ENCODE assay signal across 8 mouse cellular contexts in the genomic region with DNA sequence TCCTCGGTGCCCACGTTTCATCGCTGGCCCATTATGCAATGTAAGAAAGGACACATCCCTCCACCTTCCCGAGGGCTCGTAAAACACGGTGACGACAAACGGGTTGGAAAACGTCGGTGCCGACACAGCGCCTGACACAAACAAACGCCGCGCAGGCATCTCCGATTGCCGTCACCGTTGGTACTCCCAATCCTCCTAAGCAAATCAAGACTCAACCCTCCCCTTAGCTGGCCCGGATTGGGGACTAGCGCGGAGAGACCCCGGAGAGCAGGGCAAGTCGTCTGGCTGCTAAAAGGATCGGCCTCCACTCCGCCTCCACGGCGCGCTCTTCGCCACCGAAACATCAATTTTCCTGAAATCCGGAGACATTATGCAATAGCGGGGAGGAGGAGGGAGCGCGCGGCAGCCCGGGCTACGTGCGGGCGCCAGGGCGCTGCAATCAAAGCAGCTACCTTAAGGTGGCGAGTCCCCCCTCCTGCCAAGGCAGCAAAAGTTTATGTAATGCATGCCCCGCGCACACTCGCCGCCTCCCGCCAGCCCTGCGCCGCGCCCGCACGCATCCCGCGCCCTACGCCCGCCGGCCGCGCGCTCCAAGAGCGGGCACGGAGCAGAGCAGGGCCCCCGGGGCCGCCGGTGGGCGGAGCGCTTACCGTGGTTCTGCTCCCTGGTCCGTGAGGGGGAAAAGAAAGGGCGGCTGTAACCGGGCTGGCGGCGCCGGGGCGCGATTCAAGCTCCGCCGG. TPM values are rescaled to one million over a fixed set of nuclear protein-coding genes. Genes with fewer than 3 reads are reported as not detected.
A peak's percentile ranks its signal among the peaks of the same experiment; 100 is the strongest.
DNase-seq lines count a peak whose midpoint lies in the region; ATAC-seq lines count a peak whose summit lies in the region.

No protein-coding gene starts in this region.

- H3K27ac ChIP-seq in limb, embryonic 13.5 days = peak overlapping the region; percentile 91
- peak overlapping the region; percentile 97 for H3K27ac ChIP-seq in midbrain, embryonic 13.5 days
- H3K27ac ChIP-seq in stomach, embryonic 15.5 days = peak overlapping the region; percentile 95

- peaks cover 19% of the 10 kb centered on the region for H3K27me3 ChIP-seq in limb, embryonic 13.5 days
- peaks cover 12% of the 10 kb centered on the region for H3K27me3 ChIP-seq in midbrain, embryonic 13.5 days
- H3K27me3 ChIP-seq in stomach, embryonic 15.5 days (replicated peaks) = no peaks in the 10 kb centered on the region

- H3K4me3 ChIP-seq in limb, embryonic 13.5 days = peak overlapping the region; percentile 88
- peak overlapping the region; percentile 83 for H3K4me3 ChIP-seq in midbrain, embryonic 13.5 days (replicated peaks)
- peak overlapping the region; percentile 94 for H3K4me3 ChIP-seq in stomach, embryonic 15.5 days (replicated peaks)

- H3K4me2 ChIP-seq in limb, embryonic 13.5 days (replicated peaks) = peak overlapping the region; percentile 99
- peak overlapping the region; percentile 98 for H3K4me2 ChIP-seq in midbrain, embryonic 13.5 days (replicated peaks)
- peak overlapping the region; percentile 97 for H3K4me2 ChIP-seq in stomach, embryonic 15.5 days

- peak; percentile 5; the same call in 1 of the 2 replicates for ATAC-seq in granulocyte monocyte progenitor cell, adult 5-6 weeks (replicated peaks; ENCODE audit: poor library complexity, severe bottlenecking)
- ATAC-seq in limb, embryonic 13.5 days (ENCODE audit: low FRiP score, low read depth) = peak; percentile 62
- peak; percentile 87 for ATAC-seq in midbrain, embryonic 13.5 days
- peak; percentile 45 for ATAC-seq in stomach, embryonic 15.5 days (ENCODE audit: insufficient read depth, low FRiP score, low read depth)

- H3K36me3 ChIP-seq in limb, embryonic 13.5 days = no peaks in the 10 kb centered on the region
- H3K36me3 ChIP-seq in midbrain, embryonic 13.5 days = no peaks in the 10 kb centered on the region
- no peaks in the 10 kb centered on the region for H3K36me3 ChIP-seq in stomach, embryonic 15.5 days

- peak overlapping the region; percentile 85 for H3K9ac ChIP-seq in limb, embryonic 13.5 days
- peak overlapping the region; percentile 88 for H3K9ac ChIP-seq in midbrain, embryonic 13.5 days (replicated peaks)
- peak overlapping the region; percentile 94 for H3K9ac ChIP-seq in stomach, embryonic 15.5 days

- WGBS in limb, embryonic 13.5 days = under 1% methylated on average over 61 of the region's 77 CpGs
- under 1% methylated on average over 71 of the region's 77 CpGs for WGBS in midbrain, embryonic 13.5 days
- under 1% methylated on average over 76 of the region's 77 CpGs for WGBS in stomach, embryonic 15.5 days

- no peaks in the 10 kb centered on the region for H3K9me3 ChIP-seq in limb, embryonic 13.5 days
- no peaks in the 10 kb centered on the region for H3K9me3 ChIP-seq in midbrain, embryonic 13.5 days
- no peaks in the 10 kb centered on the region for H3K9me3 ChIP-seq in stomach, embryonic 15.5 days

- DNase-seq in spleen, postnatal 10 days (ENCODE audit: low spot score in 2 of 2) = peak; percentile 43 to 53
- DNase-seq in spleen, adult 12 weeks (ENCODE audit: low spot score) = no peak
- DNase-seq in embryo, embryonic 10.5 days (ENCODE audit: low spot score) = peak; percentile 82
- DNase-seq in kidney, adult 8-10 months = peak; percentile 64 to 72

- peaks cover 41% of the 10 kb centered on the region for H3K4me1 ChIP-seq in limb, embryonic 13.5 days
- peaks cover 42% of the 10 kb centered on the region for H3K4me1 ChIP-seq in midbrain, embryonic 13.5 days (replicated peaks)
- H3K4me1 ChIP-seq in stomach, embryonic 15.5 days = peaks cover 21% of the 10 kb centered on the region

RNA-seq across cellular contexts. Expression of gene Nfil3, which starts 0.5 kb away (rescaled TPM):
- total RNA-seq in granulocyte monocyte progenitor cell, adult 5-6 weeks (2014; fragmentation: Nextera tagmentation) = 3.9 and 8.3 TPM in 2 replicates
- 14.0 and 14.5 TPM in 2 replicates for total RNA-seq in granulocyte monocyte progenitor cell, adult 5-6 weeks (2017)
- 23.4 and 26.9 TPM in 2 replicates for polyA plus RNA-seq in limb, embryonic 13.5 days (2015; fragmentation: Nextera tagmentation; extraction: Ambion mirVana)
- 40.5 and 41.3 TPM in 2 replicates for polyA plus RNA-seq in midbrain, embryonic 13.5 days (2015; fragmentation: Nextera tagmentation; extraction: Ambion mirVana)
- 30.1 and 32.3 TPM in 2 replicates for polyA plus RNA-seq in stomach, embryonic 15.5 days (2015; fragmentation: Nextera tagmentation; extraction: Ambion mirVana)

RNA-seq across cellular contexts. Expression of gene Auh, which starts 50.9 kb away (rescaled TPM):
- total RNA-seq in granulocyte monocyte progenitor cell, adult 5-6 weeks (2014; fragmentation: Nextera tagmentation) = 29.2 and 35.9 TPM in 2 replicates
- 34.6 and 37.1 TPM in 2 replicates for total RNA-seq in granulocyte monocyte progenitor cell, adult 5-6 weeks (2017)
- polyA plus RNA-seq in limb, embryonic 13.5 days (2015; fragmentation: Nextera tagmentation; extraction: Ambion mirVana) = 39.9 and 42.0 TPM in 2 replicates
- polyA plus RNA-seq in midbrain, embryonic 13.5 days (2015; fragmentation: Nextera tagmentation; extraction: Ambion mirVana) = 57.1 and 58.4 TPM in 2 replicates
- 43.9 and 44.4 TPM in 2 replicates for polyA plus RNA-seq in stomach, embryonic 15.5 days (2015; fragmentation: Nextera tagmentation; extraction: Ambion mirVana)

Comparison
In these comparisons a context has a peak if more than half of its experiments do, and no peak if none do; other contexts are left out.
1. ATAC-seq: peak in every context shown above with its lines; median percentile 87 in midbrain, embryonic 13.5 days; 62 in limb, embryonic 13.5 days; 45 in stomach, embryonic 15.5 days; 5 in granulocyte monocyte progenitor cell, adult 5-6 weeks.